Mouse (Mus musculus) inflammation-experienced regulatory T-cells, adult 6 months (primary cell): ENCODE measurements around the gene Unc5a. TPM values are rescaled to one million over a fixed set of nuclear protein-coding genes. Genes with fewer than 3 reads are reported as not detected.

Source experiments
- polyA plus RNA-seq, 3 experiments: library from polyadenylated mRNA; unstranded; fragments of 100-300 nt; shearing (Covaris generic); gene quantifications; one replicate each; pipeline ENCODE4 v1.2.1; 2017

The Unc5a gene
- polyA plus RNA-seq, 3 experiments from 2014 or later = 0.62 to 1.4 (median 0.72) TPM

Other genes with a start within 250 kb of the Unc5a start
- not detected for gene Cdhr2, start 247.9 kb upstream of the Unc5a start, polyA plus RNA-seq
- gene Gprin1, start 199.5 kb upstream of the Unc5a start, polyA plus RNA-seq = not detected
- gene Sncb, start 182.8 kb upstream of the Unc5a start, polyA plus RNA-seq = 1 to 10 TPM in 1 of 3 experiments, under 1 TPM in 1, not detected in 1; 0.87 to 2.3 TPM
- gene Eif4e1b, start 165.4 kb upstream of the Unc5a start, polyA plus RNA-seq = not detected
- gene Tspan17, start 160.0 kb upstream of the Unc5a start, polyA plus RNA-seq = 1 to 10 TPM; 1.5 to 6.7 (median 2.2) TPM
- 1 to 10 TPM in 2 of 3 experiments, under 1 TPM in 1; 0.56 to 2.0 (median 1.1) TPM for gene Hk3, start 72.0 kb downstream of the Unc5a start, polyA plus RNA-seq
- 100 to 1,000 TPM in 1 of 3 experiments, 10 to 100 TPM in 2; 67.9 to 101 (median 96.7) TPM for gene Uimc1, start 150.9 kb downstream of the Unc5a start, polyA plus RNA-seq
- gene Zfp346, start 155.9 kb downstream of the Unc5a start, polyA plus RNA-seq = 10 to 100 TPM; 13.6 to 25.9 (median 17.6) TPM
- gene Gm17617, start 184.1 kb downstream of the Unc5a start, polyA plus RNA-seq = not detected
- not detected for gene Fgfr4, start 203.2 kb downstream of the Unc5a start, polyA plus RNA-seq